Mouse (Mus musculus): ENCODE data around the gene Flnb. TPM values are rescaled to one million over a fixed set of nuclear protein-coding genes. Genes with fewer than 3 reads are reported as not detected.

The Flnb gene
- polyA plus RNA-seq, 1 experiment from 2014 or later = 7.4 TPM

DNA sequence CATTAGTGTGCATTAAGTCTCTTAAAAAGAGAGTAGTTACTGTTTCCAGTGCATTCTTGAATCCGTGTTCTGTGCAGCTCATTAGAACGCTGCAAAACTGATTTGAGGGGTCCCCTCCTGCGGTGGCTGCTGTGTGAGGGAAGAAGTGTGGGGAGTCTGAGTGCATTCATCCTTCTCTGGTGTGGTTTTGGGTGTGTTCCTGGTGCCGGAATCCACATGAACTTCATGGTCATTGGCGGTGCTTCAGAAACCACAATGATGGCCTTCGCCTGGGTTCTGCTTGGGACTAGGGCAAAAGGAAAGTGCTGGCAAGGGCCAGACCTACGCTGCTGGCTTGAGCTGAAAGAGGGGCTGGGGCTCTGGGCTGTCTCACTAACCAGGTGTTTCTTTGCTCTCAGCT lies 116.4 kb downstream of the Flnb start:
- 90% methylated on average over 7 of the region's 7 CpGs for WGBS
- Histone ChIP-seq H3K4me3 (no peak overlapping the region), H3K36me3 (peaks cover 31% of the 10 kb centered on the region), H3K27ac (no peak overlapping the region), H3K4me1 (replicated peaks) (no peaks in the 10 kb centered on the region; the same call in 1 of the 2 replicates), H3K4me2 (no peak overlapping the region), H3K9me3 (replicated peaks) (no peaks in the 10 kb centered on the region), H3K27me3 (no peaks in the 10 kb centered on the region), H3K9ac (no peak overlapping the region)
- ATAC-seq (replicated peaks; ENCODE audit: insufficient number of reproducible peaks, insufficient read depth, low FRiP score, low read depth) = no peak

DNA sequence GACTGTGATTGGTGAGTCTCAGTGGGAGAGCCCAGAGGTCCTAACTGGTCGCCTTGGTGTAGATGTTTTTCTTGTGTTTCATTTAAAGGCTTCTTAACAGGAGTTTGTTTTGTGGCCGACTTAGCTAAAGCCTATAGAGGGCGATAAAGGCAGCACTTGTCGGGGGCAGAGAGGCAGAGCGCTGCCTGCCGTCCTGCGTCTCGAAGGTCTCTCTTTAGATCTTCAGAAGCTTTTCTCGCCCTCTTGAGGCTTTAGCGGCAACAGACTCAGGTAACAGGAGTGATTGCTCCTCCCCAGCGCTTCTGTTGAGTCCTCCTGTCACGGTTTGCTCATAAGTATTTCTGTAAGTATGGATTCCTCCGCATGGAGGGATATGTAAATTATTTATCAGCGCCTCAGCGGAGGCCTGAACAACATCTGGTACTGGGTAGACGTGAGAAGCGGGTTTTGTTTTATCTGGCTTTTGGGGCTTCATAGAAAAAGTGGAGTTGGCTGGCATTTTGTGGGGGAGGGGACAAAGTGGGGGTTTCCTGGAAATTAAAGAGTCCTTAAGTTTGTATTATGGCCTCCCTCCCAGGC lies 119.4 kb downstream of the Flnb start:
- H3K9me3 ChIP-seq (replicated peaks) = no peaks in the 10 kb centered on the region
- no peak overlapping the region for H3K27ac ChIP-seq
- H3K27me3 ChIP-seq = no peaks in the 10 kb centered on the region
- WGBS = 31% methylated on average over 17 of the region's 17 CpGs
- H3K4me3 ChIP-seq = no peak overlapping the region
- H3K36me3 ChIP-seq = peaks cover 15% of the 10 kb centered on the region
- H3K4me2 ChIP-seq = peak overlapping the region; percentile 14; the same call in 1 of the 2 replicates
- peaks cover 13% of the 10 kb centered on the region for H3K4me1 ChIP-seq (replicated peaks)
- ATAC-seq (replicated peaks; ENCODE audit: insufficient number of reproducible peaks, insufficient read depth, low FRiP score, low read depth) = no peak
- no peak overlapping the region for H3K9ac ChIP-seq

GRCm38 (mm10) chr14:7938809-7939784 lies 121.3 kb downstream of the Flnb start:
- Histone ChIP-seq H3K36me3 (peaks cover 8% of the 10 kb centered on the region), H3K4me3 (no peak overlapping the region), H3K27ac (no peak overlapping the region), H3K9ac (no peak overlapping the region), H3K4me2 (no peak overlapping the region), H3K27me3 (no peaks in the 10 kb centered on the region), H3K9me3 (replicated peaks) (no peaks in the 10 kb centered on the region), H3K4me1 (replicated peaks) (peaks cover 27% of the 10 kb centered on the region)
- WGBS = 83% methylated on average over 19 of the region's 19 CpGs
- no peak for ATAC-seq (replicated peaks; ENCODE audit: insufficient number of reproducible peaks, insufficient read depth, low FRiP score, low read depth)

GRCm38 (mm10) chr14:7941413-7941812 lies 123.7 kb downstream of the Flnb start:
- H3K36me3 ChIP-seq = peaks cover 3% of the 10 kb centered on the region
- ATAC-seq (replicated peaks; ENCODE audit: insufficient number of reproducible peaks, insufficient read depth, low FRiP score, low read depth) = peak; percentile 55; the same call in 1 of the 2 replicates

DNA sequence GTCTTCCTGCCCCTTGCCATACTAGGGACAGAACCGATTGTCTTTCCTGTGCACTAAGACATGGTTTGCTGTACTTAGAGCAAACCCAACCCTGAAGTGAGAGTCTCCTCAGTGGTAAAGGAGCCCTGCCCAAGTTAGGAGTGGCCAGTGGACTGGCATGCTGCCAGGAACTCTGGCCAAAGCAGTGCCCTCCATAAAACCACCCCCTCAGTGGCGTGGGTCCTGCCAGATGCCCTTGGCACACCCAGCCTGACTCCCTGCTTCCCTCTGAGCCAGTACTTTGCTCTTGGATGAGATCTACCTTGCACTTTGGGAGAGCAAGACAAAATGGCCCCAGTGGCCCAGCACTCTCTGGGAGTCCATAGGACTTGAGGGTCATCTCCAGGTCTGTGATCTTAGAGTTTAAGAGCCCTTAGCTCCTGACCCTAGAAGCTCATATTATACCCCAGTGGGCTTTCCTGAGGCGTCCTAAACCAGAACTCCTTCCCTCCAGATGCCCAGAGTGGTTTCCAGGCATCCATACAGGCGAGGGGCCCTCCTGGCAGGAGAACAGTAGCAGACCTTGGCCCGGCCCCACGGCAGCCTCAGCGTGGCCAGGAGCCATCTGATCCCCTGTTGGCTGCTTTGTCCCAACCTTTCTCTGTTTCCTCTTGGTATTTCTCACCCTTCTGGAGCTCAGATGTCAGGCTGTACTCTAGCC lies 125.5 kb downstream of the Flnb start:
- Histone ChIP-seq H3K27ac (peak overlapping the region; percentile 62), H3K36me3 (peaks cover 7% of the 10 kb centered on the region), H3K4me3 (no peak overlapping the region), H3K9me3 (replicated peaks) (no peaks in the 10 kb centered on the region), H3K4me2 (no peak overlapping the region), H3K9ac (no peak overlapping the region), H3K4me1 (replicated peaks) (peaks cover 43% of the 10 kb centered on the region), H3K27me3 (no peaks in the 10 kb centered on the region)
- 58% methylated on average over 7 of the region's 7 CpGs for WGBS
- ATAC-seq (replicated peaks; ENCODE audit: insufficient number of reproducible peaks, insufficient read depth, low FRiP score, low read depth) = 0 out of 2 replicates have a peak, but pooled peaks have one; percentile 19

More at GRCm38 (mm10) chr14:7941413-7941812, 123.7 kb downstream of the Flnb start:
- Histone ChIP-seq H3K4me1 (replicated peaks) (peaks cover 43% of the 10 kb centered on the region), H3K27me3 (no peaks in the 10 kb centered on the region), H3K4me3 (no peak overlapping the region), H3K9me3 (replicated peaks) (no peaks in the 10 kb centered on the region), H3K4me2 (no peak overlapping the region), H3K9ac (no peak overlapping the region), H3K27ac (peak overlapping the region; percentile 58)
- 46% methylated on average over 5 of the region's 5 CpGs for whole genome bisulfite sequencing

- Histone ChIP-seq H3K4me2 (no peak overlapping the region), H3K4me3 (no peak overlapping the region), H3K36me3 (peaks cover 11% of the 10 kb centered on the region), H3K27me3 (no peaks in the 10 kb centered on the region), H3K27ac (peak overlapping the region; percentile 62), H3K4me1 (replicated peaks) (peaks cover 43% of the 10 kb centered on the region), H3K9ac (no peak overlapping the region), H3K9me3 (replicated peaks) (no peaks in the 10 kb centered on the region)
- ATAC-seq (replicated peaks; ENCODE audit: insufficient number of reproducible peaks, insufficient read depth, low FRiP score, low read depth) = no peak
- WGBS = 73% methylated on average over 3 of the region's 3 CpGs
Measured at GRCm38 (mm10) chr14:7943801-7944135, 126.0 kb downstream of the Flnb start.

- no peak for ATAC-seq (replicated peaks; ENCODE audit: insufficient number of reproducible peaks, insufficient read depth, low FRiP score, low read depth)
- Histone ChIP-seq H3K27me3 (no peaks in the 10 kb centered on the region), H3K9ac (no peak overlapping the region), H3K4me3 (no peak overlapping the region), H3K4me1 (replicated peaks) (peaks cover 43% of the 10 kb centered on the region), H3K9me3 (replicated peaks) (no peaks in the 10 kb centered on the region), H3K27ac (0 out of 2 replicates have a peak overlapping the region, but pooled peaks have one; percentile 62), H3K4me2 (no peak overlapping the region), H3K36me3 (peaks cover 14% of the 10 kb centered on the region)
- 56% methylated on average over 8 of the region's 8 CpGs for WGBS
Measured at GRCm38 (mm10) chr14:7944349-7945039, 126.7 kb downstream of the Flnb start.

- Histone ChIP-seq H3K4me3 (no peak overlapping the region), H3K27me3 (no peaks in the 10 kb centered on the region), H3K9me3 (replicated peaks) (no peaks in the 10 kb centered on the region), H3K36me3 (peaks cover 19% of the 10 kb centered on the region), H3K9ac (no peak overlapping the region), H3K4me1 (replicated peaks) (peaks cover 43% of the 10 kb centered on the region), H3K27ac (no peak overlapping the region), H3K4me2 (no peak overlapping the region)
- ATAC-seq (replicated peaks; ENCODE audit: insufficient number of reproducible peaks, insufficient read depth, low FRiP score, low read depth) = no peak
- WGBS = 72% methylated on average over 5 of the region's 5 CpGs
Measured at GRCm38 (mm10) chr14:7945261-7945660, 127.5 kb downstream of the Flnb start.

DNA sequence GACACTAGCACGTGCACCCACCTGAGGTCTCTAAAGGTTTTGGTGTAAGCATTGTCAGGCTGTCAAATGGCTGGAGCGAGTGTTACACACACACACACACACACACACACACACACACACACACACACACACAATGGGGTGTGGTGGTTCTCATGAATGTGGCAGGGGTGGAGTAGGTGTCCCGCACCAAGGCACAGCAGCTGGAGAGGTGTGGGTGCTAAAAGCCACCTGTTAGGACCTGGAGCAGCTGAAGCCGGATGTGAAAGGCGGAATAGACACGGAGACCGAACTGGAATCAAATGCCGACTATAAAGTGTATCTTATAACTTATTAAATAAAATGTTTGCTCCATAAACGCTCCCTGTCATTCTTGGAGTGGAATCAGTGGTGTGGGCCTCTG lies 133.5 kb downstream of the Flnb start:
- 89% methylated on average over 9 of the region's 9 CpGs for WGBS
- Histone ChIP-seq H3K9ac (no peak overlapping the region), H3K4me1 (replicated peaks) (peaks cover 29% of the 10 kb centered on the region), H3K4me3 (no peak overlapping the region), H3K36me3 (peaks cover 23% of the 10 kb centered on the region), H3K4me2 (no peak overlapping the region), H3K27ac (no peak overlapping the region), H3K9me3 (replicated peaks) (no peaks in the 10 kb centered on the region), H3K27me3 (no peaks in the 10 kb centered on the region)
- ATAC-seq (replicated peaks; ENCODE audit: insufficient number of reproducible peaks, insufficient read depth, low FRiP score, low read depth) = no peak

DNA sequence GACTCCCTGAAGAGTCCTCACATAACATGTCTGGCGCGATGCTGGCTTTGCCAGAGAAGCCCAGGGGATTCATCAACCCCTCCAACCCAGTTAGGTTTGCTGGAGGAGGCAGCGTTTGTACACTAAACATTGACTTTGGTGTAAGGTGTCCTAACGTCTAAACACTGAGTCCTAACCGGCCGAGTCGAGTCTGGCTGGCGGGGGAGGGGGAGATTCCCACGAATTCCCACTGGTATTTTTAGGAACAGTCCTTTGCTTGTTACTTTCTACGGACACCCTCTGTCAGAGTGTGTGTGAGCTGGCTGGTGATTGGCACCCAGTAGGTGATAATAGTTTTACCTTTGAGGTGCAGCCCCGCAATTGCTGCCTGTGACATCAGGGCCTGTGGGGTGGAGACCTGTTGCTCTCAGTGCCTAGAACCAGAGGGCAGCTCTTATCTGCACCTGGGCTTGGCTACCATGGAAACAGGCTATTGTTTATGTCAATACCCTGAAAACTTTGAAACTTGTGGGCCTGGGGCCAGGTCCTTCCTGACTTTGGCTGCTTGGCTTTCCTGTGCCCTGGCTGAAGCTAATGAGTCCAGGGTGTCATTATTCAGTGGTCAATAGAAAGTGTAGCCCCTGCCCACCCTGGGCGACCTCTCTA lies 135.0 kb downstream of the Flnb start:
- Histone ChIP-seq H3K4me1 (replicated peaks) (peaks cover 29% of the 10 kb centered on the region), H3K36me3 (peaks cover 23% of the 10 kb centered on the region), H3K27ac (peak overlapping the region; percentile 80), H3K27me3 (no peaks in the 10 kb centered on the region), H3K9ac (peak overlapping the region; percentile 25; the same call in 1 of the 2 replicates), H3K4me2 (peak overlapping the region; percentile 39), H3K9me3 (replicated peaks) (no peaks in the 10 kb centered on the region), H3K4me3 (no peak overlapping the region)
- 13% methylated on average over 12 of the region's 12 CpGs for WGBS
- ATAC-seq (replicated peaks; ENCODE audit: insufficient number of reproducible peaks, insufficient read depth, low FRiP score, low read depth) = peak; percentile 47
